Mouse (Mus musculus): ENCODE results near the gene Gm14226.

GRCm38 (mm10) chr2:155056076-155056578, 38.1 kb downstream of the Gm14226 start:
- no peak for TF ChIP-seq POU5F1 (IDR thresholded peaks at IDR 0.05; ENCODE audit: borderline replicate concordance, low read length)
- no peak for TF ChIP-seq CTCF (conservative IDR thresholded peaks at IDR 0.05; ENCODE audit: low read length)
